Mouse (Mus musculus) heart, postnatal 0 days (tissue): ENCODE data around the gene Tbk1. TPM values are rescaled to one million over a fixed set of nuclear protein-coding genes. Genes with fewer than 3 reads are reported as not detected.
A peak's percentile ranks its signal among the peaks of the same experiment; 100 is the strongest.

Source experiments
- ATAC-seq: fragments of 200-750 bp; cut with Nextera tagmentation; 2 replicates; pipeline ENCODE4 v1.8.0; 2017; ENCODE audit warnings: low read depth, moderate number of reproducible peaks, moderate library complexity; ENCODE audit not compliant: insufficient read depth
- DNase-seq: peaks from one replicate; pipeline ENCODE4 v3.0.0-alpha.2; 2016; ENCODE audit warnings: low spot score
- H3K27ac ChIP-seq: fragments of 300-500 bp; sonication (generic); 2 replicates; pipeline ENCODE4 v1.5.1; 2014; ENCODE audit warnings: low read depth, mild to moderate bottlenecking
- H3K27me3 ChIP-seq: fragments of 300-500 bp; sonication (generic); 2 replicates; pipeline ENCODE4 v1.6.1; 2014; ENCODE audit warnings: low read length, mixed read lengths; ENCODE audit not compliant: control insufficient read depth, insufficient read depth
- H3K36me3 ChIP-seq: fragments of 300-500 bp; sonication (generic); replicated peaks from 2 replicates; pipeline ENCODE4 v1.6.1; 2014; ENCODE audit warnings: low read length, mixed read lengths; ENCODE audit not compliant: control insufficient read depth, insufficient read depth
- H3K4me1 ChIP-seq: fragments of 300-500 bp; sonication (generic); 2 replicates; pipeline ENCODE4 v1.6.1; 2014; ENCODE audit warnings: antibody characterized with exemption; ENCODE audit not compliant: control insufficient read depth, insufficient read depth
- H3K4me2 ChIP-seq: fragments of 300-500 bp; sonication (generic); 2 replicates; pipeline ENCODE4 v1.6.1; 2014; ENCODE audit warnings: low read depth, mild to moderate bottlenecking, low read length, moderate library complexity
- H3K4me3 ChIP-seq: fragments of 300-500 bp; sonication (generic); 2 replicates; pipeline ENCODE4 v1.5.1; 2014; ENCODE audit warnings: low read depth, low read length
- H3K9ac ChIP-seq: fragments of 300-500 bp; sonication (generic); replicated peaks from 2 replicates; pipeline ENCODE4 v1.6.1; 2014; ENCODE audit warnings: low read depth, low read length, mixed read lengths
- H3K9me3 ChIP-seq: fragments of 300-500 bp; sonication (generic); replicated peaks from 2 replicates; pipeline ENCODE4 v1.6.1; 2016; ENCODE audit warnings: low read length; ENCODE audit not compliant: control insufficient read depth
- CTCF ChIP-seq: IDR thresholded peaks from 2 replicates; pipeline ENCODE4 v1.5.1; 2016; ENCODE audit warnings: antibody characterized with exemption, control low read depth, low read depth
- EP300 ChIP-seq: IDR thresholded peaks from 2 replicates; pipeline ENCODE4 v1.6.1; 2016; ENCODE audit warnings: antibody characterized with exemption, low read depth
- WGBS: fragments of 180-500 bp; shearing (Covaris S2); extraction: QIAGEN DNeasy Blood & Tissue Kit; methylation state at CpG from one replicate; pipeline ENCODE4 v1.1.7; 2014; 5-methylcytosine and 5-hydroxymethylcytosine counted together
- polyA plus RNA-seq: library from polyadenylated mRNA; unstranded; fragments of >200 nt; fragmentation: Nextera tagmentation; extraction: Ambion mirVana; gene quantifications from 2 replicates; pipeline ENCODE4 v1.2.1, GENCODE M21; 2015
- total RNA-seq: library from RNA; depleted of rRNA; stranded (reverse); fragments of >200 nt; gene quantifications from 2 replicates; pipeline ENCODE4 v1.2.3, GENCODE M21; 2014; ENCODE audit warnings: low replicate concordance

The Tbk1 gene
- total and polyA plus RNA-seq, 2 experiments from 2014 or later = 12.5 to 15.5 TPM

DNA sequence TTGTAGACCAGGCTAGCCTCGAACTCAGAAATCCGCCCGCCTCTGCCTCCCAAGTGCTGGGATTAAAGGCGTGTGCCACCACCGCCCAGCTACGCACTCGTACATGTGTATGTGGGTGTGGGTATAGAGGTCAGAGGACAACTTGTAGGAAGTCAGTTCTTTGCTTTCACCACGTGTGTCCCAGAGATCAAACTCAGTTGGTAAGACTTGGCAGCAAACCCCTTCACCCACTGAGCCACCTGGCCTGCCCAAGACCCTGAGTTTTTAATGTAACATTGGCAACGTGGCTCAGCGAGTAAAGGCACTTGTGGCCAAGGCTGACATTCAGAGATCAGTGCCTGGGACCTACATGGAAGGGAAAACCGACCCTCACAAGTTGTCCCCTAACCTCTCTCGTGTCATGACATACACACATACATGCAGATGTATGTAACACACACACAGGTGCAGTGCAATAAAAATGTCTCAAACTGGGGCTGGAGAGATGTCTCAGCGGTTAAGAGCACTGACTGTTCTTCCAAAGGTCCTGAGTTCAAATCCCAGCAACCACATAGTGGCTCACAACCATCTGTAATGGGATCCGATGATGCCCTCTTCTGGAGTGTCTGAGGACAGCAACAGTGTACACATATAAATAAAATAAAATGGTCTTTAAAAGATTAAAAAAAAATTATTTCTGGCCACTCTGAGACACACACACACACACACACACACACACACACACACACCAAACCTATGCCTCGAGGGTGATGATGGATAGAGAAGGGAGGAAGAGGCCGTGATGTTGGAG, 78.6 kb downstream of the Tbk1 start:
- no peak overlapping the region for H3K27ac ChIP-seq
- no peaks in the 10 kb centered on the region for H3K9me3 ChIP-seq
- TF ChIP-seq CTCF = no peak
- TF ChIP-seq EP300 = no peak
- no peaks in the 10 kb centered on the region for H3K36me3 ChIP-seq
- peaks cover 19% of the 10 kb centered on the region for H3K4me1 ChIP-seq
- 89% methylated on average over 15 of the region's 16 CpGs for WGBS
- no peak overlapping the region for H3K9ac ChIP-seq
- ATAC-seq = no peak
- H3K27me3 ChIP-seq = no peaks in the 10 kb centered on the region
- H3K4me3 ChIP-seq = no peak overlapping the region
- no peak overlapping the region for H3K4me2 ChIP-seq
- no peak for DNase-seq

DNA sequence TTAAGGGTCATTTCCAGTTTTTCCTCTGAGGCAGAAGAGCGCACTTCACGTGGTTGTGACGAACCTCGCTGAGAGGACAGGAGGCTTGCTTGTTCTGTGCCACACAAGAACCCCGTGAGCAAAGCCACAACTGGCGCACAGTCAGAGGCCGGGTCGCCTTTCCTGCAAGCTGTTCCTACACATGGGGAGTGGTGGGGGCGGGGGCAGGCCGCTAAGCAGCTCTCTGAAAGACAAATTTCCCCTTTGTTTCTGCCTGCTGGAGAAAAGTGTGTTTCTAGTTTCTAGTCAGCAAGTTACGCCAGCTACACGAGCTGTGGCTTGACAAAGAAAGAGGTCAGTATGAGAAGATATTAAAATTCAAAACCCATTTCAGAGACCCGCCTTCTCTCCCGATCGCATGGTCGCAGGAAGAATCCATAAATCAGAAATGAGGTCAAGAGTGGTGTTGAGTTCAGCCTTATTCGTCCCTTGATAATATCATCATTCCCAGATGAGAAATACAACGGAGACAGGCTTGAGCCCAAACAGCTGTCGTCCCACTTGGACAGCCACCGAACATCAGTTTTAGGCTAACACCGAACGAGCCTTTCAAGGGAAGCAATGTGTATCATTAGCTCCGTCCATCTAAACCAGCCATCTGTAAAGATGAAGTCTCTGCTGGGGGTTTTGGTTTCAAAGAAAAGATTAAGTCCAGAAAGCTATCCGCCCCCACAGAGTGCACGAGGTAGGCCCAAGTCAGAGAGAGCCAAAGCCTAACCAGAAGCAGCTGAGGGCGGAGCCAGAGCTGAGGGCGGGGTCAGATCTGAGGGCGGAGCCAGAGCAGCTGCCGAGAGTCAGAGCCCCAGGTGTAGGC, 79.6 kb downstream of the Tbk1 start:
- DNase-seq (peak; percentile 26), ATAC-seq (no peak)
- no peak overlapping the region for H3K9ac ChIP-seq
- no peak overlapping the region for H3K4me2 ChIP-seq
- peak overlapping the region; percentile 49; the same call in 1 of the 2 replicates for H3K27ac ChIP-seq
- H3K27me3 ChIP-seq = no peaks in the 10 kb centered on the region
- H3K4me3 ChIP-seq = no peak overlapping the region
- no peaks in the 10 kb centered on the region for H3K36me3 ChIP-seq
- no peaks in the 10 kb centered on the region for H3K9me3 ChIP-seq
- 60% methylated on average over 29 of the region's 29 CpGs for WGBS
- peaks cover 19% of the 10 kb centered on the region for H3K4me1 ChIP-seq
- no peak for TF ChIP-seq CTCF
- no peak for TF ChIP-seq EP300

DNA sequence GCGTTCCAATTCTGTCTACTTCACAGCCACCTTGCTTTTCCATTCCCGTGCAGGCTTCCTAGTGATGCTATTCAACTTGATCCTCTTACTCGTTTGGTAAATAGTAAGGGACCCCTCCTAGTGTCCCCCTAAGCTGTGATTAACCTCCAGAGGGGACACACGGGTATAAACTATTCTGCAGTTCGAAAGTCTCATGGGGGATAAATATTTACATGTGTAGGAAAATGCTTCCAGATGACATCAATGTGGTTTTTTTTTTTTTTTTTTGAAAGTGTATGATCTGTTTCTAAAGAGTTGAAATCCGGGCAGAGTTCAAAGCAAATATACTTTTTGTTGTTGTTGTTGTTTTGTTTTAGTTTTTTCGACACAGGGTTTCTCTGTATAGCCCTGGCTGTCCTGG, 80.7 kb downstream of the Tbk1 start:
- H3K4me3 ChIP-seq = peak overlapping the region; percentile 51
- peak overlapping the region; percentile 72 for H3K27ac ChIP-seq

DNA sequence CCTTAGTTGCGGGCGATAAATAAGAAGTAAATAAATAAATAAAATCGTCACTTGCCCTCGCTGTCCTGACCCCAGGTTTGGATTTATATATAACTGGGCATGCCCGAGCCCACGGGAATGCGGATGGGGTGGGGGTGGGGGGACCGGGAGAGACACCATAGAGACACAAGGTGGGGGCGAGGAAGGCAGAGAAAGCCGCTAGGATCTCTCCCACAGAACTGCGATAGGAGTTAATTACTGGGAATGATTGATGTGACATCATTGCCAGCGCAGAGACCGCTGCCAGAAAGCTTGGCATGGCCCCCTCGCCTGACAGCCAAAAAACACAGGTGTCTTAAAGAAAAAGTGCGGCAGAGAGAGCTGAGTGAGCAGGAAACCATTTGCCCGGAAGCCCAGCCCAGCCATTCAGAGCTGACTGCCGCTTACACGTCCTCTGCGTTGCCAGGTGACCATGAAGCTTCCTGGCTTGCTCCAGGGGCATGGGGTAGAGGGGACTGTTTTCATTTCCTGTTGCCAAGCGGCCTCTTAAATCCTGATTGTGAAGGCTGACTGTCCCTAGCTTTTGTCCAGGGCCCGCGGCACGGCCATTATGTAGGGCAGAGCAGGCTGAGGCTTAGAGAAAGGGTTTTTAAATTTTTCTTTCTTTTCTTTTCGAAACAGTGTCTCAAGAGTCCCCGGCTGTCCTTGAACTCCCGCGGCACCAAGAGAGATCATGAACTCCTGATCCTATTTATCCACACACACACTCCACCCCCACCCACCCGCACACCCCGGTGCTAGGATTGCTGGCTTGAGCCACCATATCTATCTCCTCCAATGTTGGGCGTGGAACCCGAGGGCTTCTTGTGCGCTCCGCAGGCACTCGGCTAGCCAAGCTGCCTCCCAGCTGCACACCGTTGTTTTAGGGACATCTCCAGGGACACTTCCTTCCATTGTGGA, 81.3 kb downstream of the Tbk1 start:
- TF ChIP-seq EP300 (no peak), CTCF (no peak)
- Histone ChIP-seq H3K4me1 (peaks cover 12% of the 10 kb centered on the region), H3K9ac (peak overlapping the region; percentile 43), H3K36me3 (no peaks in the 10 kb centered on the region), H3K9me3 (no peaks in the 10 kb centered on the region), H3K27ac (peak overlapping the region; percentile 72), H3K27me3 (no peaks in the 10 kb centered on the region), H3K4me3 (peak overlapping the region; percentile 51), H3K4me2 (peak overlapping the region; percentile 71)
- peak; percentile 83 for DNase-seq
- WGBS = 19% methylated on average over 35 of the region's 35 CpGs
- ATAC-seq = peak; percentile 89

More for the DNA sequence above, 80.7 kb downstream of the Tbk1 start:
- H3K9ac ChIP-seq = no peak overlapping the region
- WGBS = 51% methylated on average over 7 of the region's 7 CpGs
- no peak for ATAC-seq
- H3K4me1 ChIP-seq = peaks cover 17% of the 10 kb centered on the region
- no peaks in the 10 kb centered on the region for H3K36me3 ChIP-seq
- H3K9me3 ChIP-seq = no peaks in the 10 kb centered on the region
- TF ChIP-seq EP300 = no peak
- no peak for TF ChIP-seq CTCF
- peak overlapping the region; percentile 71 for H3K4me2 ChIP-seq
- H3K27me3 ChIP-seq = no peaks in the 10 kb centered on the region
- no peak for DNase-seq

DNA sequence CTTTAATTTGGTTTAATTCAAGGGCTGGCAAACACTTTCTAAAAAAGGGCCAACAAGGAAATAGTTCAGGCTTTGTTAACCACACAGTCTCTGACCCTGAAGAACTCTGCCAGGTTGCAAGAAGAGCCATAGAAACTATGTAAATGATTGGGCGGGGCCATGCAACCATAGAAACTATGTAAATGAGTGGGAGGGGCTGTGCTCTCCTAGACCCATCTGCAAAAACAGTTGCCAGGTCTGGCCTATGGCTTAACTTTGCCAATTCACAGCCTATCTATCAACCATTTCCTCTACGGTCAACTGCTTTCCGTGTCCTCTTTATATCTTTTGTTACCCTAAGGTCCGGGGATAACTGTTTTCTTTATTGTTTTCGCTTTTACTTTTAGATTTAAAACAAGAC, 85.4 kb downstream of the Tbk1 start:
- WGBS = 58% methylated on average over 5 of the region's 5 CpGs
- H3K9me3 ChIP-seq = no peaks in the 10 kb centered on the region
- no peak overlapping the region for H3K27ac ChIP-seq
- H3K36me3 ChIP-seq = no peaks in the 10 kb centered on the region
- H3K27me3 ChIP-seq = no peaks in the 10 kb centered on the region
- TF ChIP-seq CTCF = no peak
- TF ChIP-seq EP300 = no peak
- H3K4me3 ChIP-seq = no peak overlapping the region
- no peak overlapping the region for H3K9ac ChIP-seq
- no peak for ATAC-seq
- no peak for DNase-seq
- no peak overlapping the region for H3K4me2 ChIP-seq
- 0 out of 2 replicates have a peak, but pooled peaks cover 5% of the 10 kb centered on the region for H3K4me1 ChIP-seq
